Mouse (Mus musculus) megakaryocyte, adult 5-6 weeks (primary cell): ENCODE data around the gene Hist1h3i. TPM values are rescaled to one million over a fixed set of nuclear protein-coding genes. Genes with fewer than 3 reads are reported as not detected.
A peak's percentile ranks its signal among the peaks of the same experiment; 100 is the strongest.
"Not testable (repeated sequence)": the region's sequence is repeated elsewhere in the genome, so short reads cannot be mapped to it uniquely, and the experiment has no call there.

ENCODE experiments used
- ATAC-seq: 2 replicates; pipeline ENCODE4 v1.8.0; 2016; ENCODE audit warnings: mild to moderate bottlenecking, inconsistent platforms; ENCODE audit not compliant: poor library complexity, severe bottlenecking
- total RNA-seq, 2 experiments: library from RNA; stranded (forward) in 1 of 2; stranded (reverse) in 1 of 2; fragments of 153-499, 151-499 nt in 1 of 2; fragments of 221-1000, 200-1000 nt in 1 of 2; gene quantifications; 2 replicates each; pipeline versions ENCODE4 v1.2.3 to v1.2.4; 2015 to 2017

Gene Hist1h3i
- total RNA-seq (2015) (290 and 369 TPM in 2 replicates), total RNA-seq (2017) (211 and 245 TPM in 2 replicates)

GRCm38 (mm10) chr13:21783255-21783617, at the start of gene Hist1h3i:
Gene Hist1h3i, minus strand, starts transcription at chr13:21783370.
- peak; percentile 44 for ATAC-seq

GRCm38 (mm10) chr13:21831418-21832394, 48.5 kb upstream of the Hist1h3i start, which contains the start of gene Hist1h4n:
Gene Hist1h4n, minus strand, starts transcription at chr13:21832196.
- peak; percentile 58 for ATAC-seq

GRCm38 (mm10) chr13:21830344-21830743, 47.2 kb upstream of the Hist1h3i start:
- ATAC-seq = no peak

- no peak for ATAC-seq
These were observed 45.3 kb upstream of the Hist1h3i start for GRCm38 (mm10) chr13:21828511-21828910.

GRCm38 (mm10) chr13:21820082-21820890, 37.1 kb upstream of the Hist1h3i start:
- not testable (repeated sequence) for ATAC-seq

- peak; percentile 31 for ATAC-seq
These were observed 28.9 kb upstream of the Hist1h3i start for GRCm38 (mm10) chr13:21812092-21812491.

GRCm38 (mm10) chr13:21811539-21811938, 28.4 kb upstream of the Hist1h3i start, which contains the start of gene Hist1h4m:
Gene Hist1h4m, plus strand, starts transcription at chr13:21811746.
- peak; percentile 64 for ATAC-seq

- ATAC-seq = 0 out of 2 replicates have a peak, but pooled peaks have one; percentile 3
These were observed 27.9 kb upstream of the Hist1h3i start for GRCm38 (mm10) chr13:21811074-21811473.

- peak; percentile 79 for ATAC-seq
These were observed 26.9 kb upstream of the Hist1h3i start, which contains the start of the genes Hist1h2bq and Hist1h2ao for GRCm38 (mm10) chr13:21810073-21810472. Gene Hist1h2bq, minus strand, starts transcription at chr13:21810197. Gene Hist1h2ao, plus strand, starts transcription at chr13:21810465.

GRCm38 (mm10) chr13:21803058-21803457, 19.9 kb upstream of the Hist1h3i start:
- peak; percentile 96 for ATAC-seq

- peak; percentile 87 for ATAC-seq
These were observed 14.0 kb upstream of the Hist1h3i start for GRCm38 (mm10) chr13:21797163-21797562.

- ATAC-seq = no peak
These were observed 12.4 kb upstream of the Hist1h3i start for GRCm38 (mm10) chr13:21795584-21795983.

- no peak for ATAC-seq
These were observed 7.6 kb upstream of the Hist1h3i start for GRCm38 (mm10) chr13:21790601-21791283.

GRCm38 (mm10) chr13:21789925-21790324, 6.8 kb upstream of the Hist1h3i start:
- ATAC-seq = no peak

GRCm38 (mm10) chr13:21787760-21788593, 4.8 kb upstream of the Hist1h3i start:
- no peak for ATAC-seq

- peak; percentile 90 for ATAC-seq
These were observed 3.9 kb upstream of the Hist1h3i start, which contains the start of the genes Hist1h2an and Hist1h2bp for GRCm38 (mm10) chr13:21786899-21787629. Gene Hist1h2an, minus strand, starts transcription at chr13:21787218. Gene Hist1h2bp, plus strand, starts transcription at chr13:21787461.

GRCm38 (mm10) chr13:21786189-21786898, 3.2 kb upstream of the Hist1h3i start:
- no peak for ATAC-seq

GRCm38 (mm10) chr13:21784311-21784710, 1.1 kb upstream of the Hist1h3i start:
- ATAC-seq = no peak
